Mouse (Mus musculus): ENCODE results near the gene Chd3.

DNA sequence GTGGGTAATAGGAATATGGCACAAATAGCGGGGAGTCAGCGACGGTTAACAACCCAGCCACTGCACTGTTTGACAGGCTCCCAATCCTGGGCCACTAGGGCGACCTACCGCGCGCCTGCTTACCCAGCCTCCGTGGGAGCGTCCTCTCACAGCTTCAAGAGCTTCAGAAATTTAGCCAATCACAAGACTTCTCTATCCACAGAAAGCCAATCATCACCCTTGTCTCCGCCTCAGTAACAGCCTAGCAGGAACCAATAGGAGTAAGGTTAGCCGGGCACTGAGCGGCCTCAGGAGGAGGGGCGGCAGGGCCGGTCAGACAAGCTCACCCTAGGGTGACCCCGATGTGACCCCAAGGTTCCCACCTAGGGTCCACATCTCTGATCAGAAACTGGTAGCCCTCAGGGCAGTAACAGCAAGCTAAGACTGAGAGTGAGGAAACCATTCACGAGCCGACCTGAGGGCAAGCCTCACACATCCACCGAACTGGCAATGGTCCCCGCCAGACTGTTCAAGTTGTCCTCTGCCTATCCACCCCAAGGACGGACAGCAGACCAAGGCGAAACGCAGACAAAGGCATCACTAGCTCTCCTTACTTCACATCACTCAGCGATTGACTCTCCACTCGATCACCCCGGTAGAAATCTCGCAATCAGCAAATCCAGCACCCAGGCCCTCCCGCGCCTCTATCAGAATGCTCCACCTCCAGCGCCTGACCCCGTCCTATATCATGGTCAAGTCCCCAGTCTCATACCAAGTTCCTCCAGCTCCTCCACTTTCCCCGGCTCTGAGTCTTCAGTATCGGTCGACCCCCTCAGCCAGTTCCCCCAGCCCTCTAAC lies 39.6 kb upstream of the Chd3 start:
- TF ChIP-seq POLR2A (IDR thresholded peaks at IDR 0.05; ENCODE audit: insufficient read depth, low read length) (no peak), CTCF (IDR thresholded peaks at IDR 0.05; ENCODE audit: low read depth, low read length) (no peak)

Measured in ES-Bruce4 (cell line).